Mouse (Mus musculus) thymus, adult 2 months (tissue): ENCODE data around the gene Alyref2.

Source experiments
- CTCF ChIP-seq: fragments of 200-500 bp; IDR thresholded peaks from 2 replicates; pipeline ENCODE4 v1.5.1; 2012; ENCODE audit warnings: mild to moderate bottlenecking, control low read depth, low read length, moderate library complexity, borderline replicate concordance; ENCODE audit not compliant: control insufficient read depth, poor library complexity, insufficient read depth; ENCODE audit errors: extremely low read depth
- POLR2A ChIP-seq: fragments of 200-500 bp; IDR thresholded peaks from 2 replicates; pipeline ENCODE4 v1.6.1; 2012; ENCODE audit warnings: mild to moderate bottlenecking, low read length, control low read depth, moderate library complexity; ENCODE audit not compliant: control insufficient read depth, poor library complexity, insufficient read depth; ENCODE audit errors: extremely low read depth

DNA sequence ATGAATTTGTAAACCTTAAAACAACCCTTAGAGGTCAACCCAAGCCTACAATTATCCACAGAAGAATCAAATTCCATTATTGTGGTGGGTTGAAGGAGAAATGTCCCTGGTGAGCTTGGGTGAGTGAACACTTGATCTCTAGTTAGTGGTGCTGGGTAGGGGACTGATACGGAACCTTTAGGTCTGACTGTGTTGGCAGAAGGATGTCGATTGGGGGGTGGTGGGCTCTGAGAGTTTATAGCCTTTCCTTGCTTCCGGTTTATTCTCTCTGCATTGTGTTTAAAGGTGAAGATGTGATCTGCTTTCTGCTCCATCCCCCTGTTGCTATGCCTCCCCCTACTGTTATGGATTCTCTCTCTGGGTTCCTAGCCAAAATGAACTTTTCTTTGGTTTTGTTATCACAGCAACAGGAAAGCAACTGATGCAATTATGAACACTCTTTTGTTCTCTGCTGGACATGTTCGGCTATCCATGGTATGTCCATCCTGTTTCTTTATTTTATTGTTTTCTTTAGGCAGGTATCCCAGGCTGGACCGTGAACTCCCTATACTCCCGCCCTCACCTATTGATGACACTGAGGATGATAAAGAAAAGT is 2.2 kb upstream of the Alyref2 start:
- TF ChIP-seq CTCF (no peak), POLR2A (no peak)
